Mouse (Mus musculus): ENCODE results near the gene Gria1.

The Gria1 gene

DNA sequence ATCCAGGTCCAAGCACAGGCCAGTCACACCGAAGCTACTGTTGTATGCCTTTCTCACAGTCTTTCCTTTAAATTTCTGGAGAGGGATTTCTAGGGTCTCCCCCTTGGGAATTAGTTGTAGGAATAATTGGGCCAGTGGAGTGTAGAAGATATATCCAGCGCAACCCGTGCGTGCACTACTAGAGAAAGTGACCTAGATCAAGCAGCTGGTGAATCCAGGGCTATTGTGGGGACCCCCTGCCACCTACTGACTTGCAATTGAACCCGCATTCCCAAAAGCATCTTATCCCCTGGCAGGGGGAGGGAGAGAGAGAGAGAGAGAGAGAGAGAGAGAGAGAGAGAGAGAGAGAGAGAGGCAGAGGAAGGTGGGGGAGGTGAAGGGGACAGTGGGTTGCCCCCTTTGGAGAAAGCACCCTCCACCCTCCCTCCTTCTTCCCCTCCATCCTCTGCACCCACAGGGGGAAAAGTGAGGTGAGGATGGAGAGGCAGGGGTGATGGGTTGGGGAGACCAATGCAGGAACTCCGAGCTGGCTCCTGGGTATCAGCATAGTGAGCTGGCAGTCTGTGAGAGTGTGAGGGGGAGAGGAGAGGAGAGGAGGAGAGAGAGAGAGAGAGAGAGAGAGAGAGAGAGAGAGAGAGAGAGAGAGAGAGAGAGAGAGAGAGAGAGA, at the start of gene Gria1:
Gene Gria1, plus strand, starts transcription at position 364 of the 667 bp plus-strand sequence.
- DNase-seq (ENCODE audit: low read depth, low spot score): no peak

DNA sequence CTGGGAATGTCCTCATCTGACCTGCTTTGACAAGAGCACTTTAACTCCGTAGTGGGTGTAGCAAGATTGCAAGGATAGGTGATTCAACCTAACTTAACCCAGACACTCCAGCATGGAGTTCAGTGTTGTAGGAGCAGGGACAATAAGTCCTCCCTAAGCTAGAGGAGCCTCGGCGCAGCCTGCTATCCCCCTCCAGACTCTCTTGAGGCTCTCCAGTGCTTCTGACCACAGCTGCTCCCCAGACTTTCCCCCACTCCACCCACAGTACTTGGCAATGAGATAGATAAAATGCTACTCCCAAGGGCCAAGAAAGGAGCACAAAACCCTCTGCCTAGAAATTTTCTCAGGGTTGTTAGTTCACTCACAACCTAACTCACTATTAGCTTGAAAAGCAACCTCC, 49.4 kb upstream of the Gria1 start:
- no peak for DNase-seq (ENCODE audit: low read depth, low spot score)

- DNase-seq (ENCODE audit: low read depth, low spot score): no peak
These were observed 38.4 kb upstream of the Gria1 start for GRCm38 (mm10) chr11:56972814-56973213.

DNA sequence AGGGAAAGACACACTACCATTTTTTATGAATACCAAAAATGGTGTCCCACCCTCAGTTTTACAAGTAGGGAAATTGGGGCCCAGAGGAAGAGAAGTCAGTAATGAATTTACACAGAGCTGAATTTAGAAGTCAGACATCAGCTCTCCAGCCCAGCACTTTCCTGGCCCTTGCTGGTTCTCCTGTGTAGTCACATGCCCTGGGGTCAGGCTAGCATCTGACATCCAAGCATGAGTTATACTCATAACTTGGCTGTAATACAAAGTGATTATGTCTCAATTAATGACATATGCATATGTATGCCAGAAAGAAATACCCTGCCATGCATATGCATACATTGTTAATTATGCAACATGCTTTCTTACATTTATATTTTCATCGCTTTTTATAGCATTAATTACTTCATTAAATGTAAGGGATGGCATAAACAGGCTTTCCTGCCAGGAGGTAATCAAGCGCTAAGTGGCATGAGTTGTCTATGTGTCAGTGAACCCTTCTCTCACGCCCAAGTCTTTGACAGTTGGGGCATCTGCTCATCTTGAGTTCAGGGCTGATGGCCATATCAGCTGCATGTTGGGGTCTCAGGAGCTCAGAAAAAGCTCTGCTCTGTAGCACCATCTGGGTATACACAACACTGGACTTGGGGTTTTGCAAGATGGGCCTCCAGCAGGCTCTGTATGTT, 26.7 kb upstream of the Gria1 start:
- no peak for DNase-seq (ENCODE audit: low read depth, low spot score)

DNA sequence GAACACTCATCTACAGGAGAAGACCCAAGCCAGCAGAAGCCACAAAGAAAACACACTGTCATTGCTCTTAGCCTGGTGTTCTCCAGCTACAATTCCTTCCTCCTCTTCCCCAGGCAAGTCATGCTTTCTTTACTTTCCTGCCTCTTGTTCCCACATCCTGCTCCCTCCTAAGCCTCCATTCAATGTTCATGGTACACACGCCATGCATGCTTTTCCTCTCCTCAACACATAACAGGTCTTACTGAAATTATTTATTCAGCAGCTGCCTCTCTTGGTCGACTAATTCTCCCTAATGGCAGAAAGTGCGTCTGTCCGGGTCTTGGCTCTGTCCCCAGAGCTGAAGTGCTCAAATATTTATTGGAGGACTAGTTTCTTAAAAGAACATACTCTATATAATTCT, 25.7 kb upstream of the Gria1 start:
- DNase-seq (ENCODE audit: low read depth, low spot score): no peak

DNA sequence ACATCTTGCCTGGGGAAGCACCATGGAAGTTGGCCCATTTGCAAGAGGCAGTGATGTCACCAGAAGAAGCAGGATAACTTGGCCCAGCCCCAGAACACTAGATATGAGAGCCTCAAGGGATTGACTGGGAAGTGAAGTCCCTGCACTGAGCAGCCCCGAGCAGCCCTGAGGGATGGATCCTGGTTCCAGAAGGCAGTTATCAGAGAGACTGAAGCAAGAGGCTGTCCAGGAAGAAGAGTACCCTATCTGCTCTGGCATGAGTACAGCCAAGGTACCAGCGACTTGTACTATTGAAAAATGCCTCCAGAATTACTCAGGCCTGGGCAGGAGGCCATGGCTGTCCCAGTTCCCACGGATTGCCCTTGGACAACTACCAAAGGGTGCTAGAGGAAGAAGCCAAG, 11.6 kb upstream of the Gria1 start:
- DNase-seq (ENCODE audit: low read depth, low spot score): no peak

DNA sequence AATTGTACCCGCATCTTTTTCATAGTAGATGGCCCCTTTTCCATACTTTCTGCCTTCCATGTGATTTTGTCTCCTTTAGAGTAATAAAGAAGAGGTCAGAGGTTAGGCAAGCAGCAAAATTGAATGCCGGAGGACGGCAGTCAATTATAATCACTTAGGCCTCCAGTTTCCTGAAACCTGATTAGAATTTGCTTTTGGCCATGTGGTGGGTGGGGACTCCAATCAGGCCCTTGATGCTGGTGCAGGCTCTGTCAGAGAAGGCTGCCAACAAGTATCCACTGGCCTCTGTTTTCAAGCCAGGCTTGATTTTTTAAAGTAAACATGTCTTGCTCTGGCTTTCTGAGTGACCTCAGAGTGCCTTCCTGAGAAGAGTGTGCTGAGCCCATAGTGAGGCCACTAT, 6.6 kb upstream of the Gria1 start:
- DNase-seq (ENCODE audit: low read depth, low spot score): no peak

GRCm38 (mm10) chr11:57005341-57005740, 5.8 kb upstream of the Gria1 start:
- DNase-seq (ENCODE audit: low read depth, low spot score): no peak

GRCm38 (mm10) chr11:57007790-57008189, 3.4 kb upstream of the Gria1 start:
- DNase-seq (ENCODE audit: low read depth, low spot score): no peak

- no peak for DNase-seq (ENCODE audit: low read depth, low spot score)
These were observed 576 bp upstream of the Gria1 start for GRCm38 (mm10) chr11:57010611-57011010.

- DNase-seq (ENCODE audit: low read depth, low spot score): no peak
These were observed 478 bp downstream of the Gria1 start for GRCm38 (mm10) chr11:57011691-57012039.

- no peak for DNase-seq (ENCODE audit: low read depth, low spot score)
These were observed 1.2 kb downstream of the Gria1 start for GRCm38 (mm10) chr11:57012287-57012921.

GRCm38 (mm10) chr11:57013464-57014190, 2.4 kb downstream of the Gria1 start:
- DNase-seq (ENCODE audit: low read depth, low spot score): no peak

GRCm38 (mm10) chr11:57014396-57014795, 3.2 kb downstream of the Gria1 start:
- no peak for DNase-seq (ENCODE audit: low read depth, low spot score)

- no peak for DNase-seq (ENCODE audit: low read depth, low spot score)
These were observed 7.3 kb downstream of the Gria1 start for GRCm38 (mm10) chr11:57018536-57018935.

DNA sequence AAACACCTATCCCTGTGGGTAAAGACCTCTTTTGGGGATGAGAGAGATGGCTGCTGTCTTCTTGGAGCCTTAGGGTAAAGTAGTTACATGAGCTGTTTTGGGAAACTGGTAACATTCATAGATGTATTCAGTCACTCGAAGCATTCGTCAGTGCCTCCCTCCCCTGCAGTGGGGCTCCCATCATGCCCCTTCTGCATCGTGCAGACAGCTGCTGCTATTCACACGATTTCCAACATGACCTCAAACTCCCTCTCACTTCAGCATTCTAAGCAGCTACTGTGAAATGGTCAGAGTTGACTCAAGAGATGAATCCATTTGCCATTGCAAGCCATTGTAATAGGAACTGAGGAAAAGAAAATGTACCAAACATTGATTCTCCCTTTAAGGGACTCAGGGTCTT, 11.2 kb downstream of the Gria1 start:
- no peak for DNase-seq (ENCODE audit: low read depth, low spot score)

DNA sequence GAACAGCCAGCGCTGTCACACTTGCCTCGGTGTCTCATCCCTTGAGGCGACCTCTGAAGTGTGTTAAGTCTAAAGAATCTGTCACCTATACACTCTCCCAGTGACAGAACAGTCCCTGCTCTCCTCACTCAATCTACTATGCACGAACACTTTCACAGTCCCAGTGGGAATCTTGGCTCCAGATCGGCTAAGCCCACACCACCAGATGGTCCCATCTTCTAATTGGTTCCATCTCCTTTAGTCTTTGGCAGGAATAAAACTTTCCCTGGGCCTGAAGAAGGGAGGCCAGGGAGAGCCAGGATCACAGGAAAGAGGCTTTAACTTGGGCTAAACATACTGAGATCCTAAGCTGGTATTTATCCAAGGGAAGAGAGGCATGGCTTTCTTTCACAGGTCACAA, 19.3 kb downstream of the Gria1 start:
- DNase-seq (ENCODE audit: low read depth, low spot score): no peak

DNA sequence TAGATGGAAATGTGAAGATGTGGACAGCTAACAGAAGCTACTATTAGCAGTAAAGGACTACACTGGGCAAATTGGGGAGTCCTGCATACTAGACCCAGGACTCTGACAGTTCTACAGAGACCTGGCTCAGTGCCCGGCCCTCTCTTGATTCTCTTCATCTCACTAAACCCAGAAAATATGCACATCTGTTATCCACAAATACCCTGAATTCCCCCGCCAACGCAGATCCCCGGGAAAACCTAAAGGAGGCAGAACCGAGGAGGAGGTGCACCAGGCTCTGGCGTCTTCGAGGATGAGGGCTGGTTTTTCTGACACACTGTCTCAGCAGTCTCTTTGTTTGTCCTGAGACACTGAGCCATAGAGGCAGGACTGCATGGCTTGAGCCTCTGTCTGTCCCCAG, 27.6 kb downstream of the Gria1 start:
- DNase-seq (ENCODE audit: low read depth, low spot score): no peak

- no peak for DNase-seq (ENCODE audit: low read depth, low spot score)
These were observed 28.1 kb downstream of the Gria1 start for GRCm38 (mm10) chr11:57039306-57039705.

GRCm38 (mm10) chr11:57042057-57042456, 30.9 kb downstream of the Gria1 start:
- no peak for DNase-seq (ENCODE audit: low read depth, low spot score)

- no peak for DNase-seq (ENCODE audit: low read depth, low spot score)
These were observed 33.0 kb downstream of the Gria1 start for GRCm38 (mm10) chr11:57044146-57044545.

Data from WW6 (cell line).